Mouse (Mus musculus): ENCODE data around the gene Phkb.

Gene Phkb

GRCm38 (mm10) chr8:86090666-86091065, 249.9 kb downstream of the Phkb start:
- CTCF ChIA-PET: interaction anchor here (0.7 kb wide), 1 partner anchor 81 kb away, joined by 7 read pairs; no protein-coding TSS in a partner anchor

Measured in spleen, embryonic (tissue).